Mouse (Mus musculus) forebrain, embryonic 15.5 days (tissue): ENCODE data around the gene Rnf220. TPM values are rescaled to one million over a fixed set of nuclear protein-coding genes. Genes with fewer than 3 reads are reported as not detected.

ENCODE experiments used
- ATAC-seq: fragments of 200-750 bp; cut with Nextera tagmentation; replicated peaks from 2 replicates; pipeline ENCODE4 v1.8.0; 2017; ENCODE audit warnings: mild to moderate bottlenecking, moderate TSS enrichment, moderate library complexity
- H3K27ac ChIP-seq: fragments of 300-500 bp; sonication (generic); replicated peaks from 2 replicates; pipeline ENCODE4 v1.5.1; 2015; ENCODE audit warnings: mild to moderate bottlenecking, inconsistent platforms
- H3K27me3 ChIP-seq: fragments of 300-500 bp; sonication (generic); 2 replicates; pipeline ENCODE4 v1.6.1; 2015; ENCODE audit warnings: inconsistent platforms
- H3K36me3 ChIP-seq: fragments of 300-500 bp; sonication (generic); 2 replicates; pipeline ENCODE4 v1.6.1; 2015; ENCODE audit warnings: mild to moderate bottlenecking, inconsistent platforms
- H3K4me1 ChIP-seq: fragments of 300-500 bp; sonication (generic); 2 replicates; pipeline ENCODE4 v1.6.1; 2015; ENCODE audit warnings: inconsistent platforms
- H3K4me2 ChIP-seq: fragments of 300-500 bp; sonication (generic); replicated peaks from 2 replicates; pipeline ENCODE4 v1.6.1; 2015; ENCODE audit warnings: mild to moderate bottlenecking, inconsistent platforms
- H3K4me3 ChIP-seq: fragments of 300-500 bp; sonication (generic); 2 replicates; pipeline ENCODE4 v1.5.1; 2015; ENCODE audit warnings: mild to moderate bottlenecking, inconsistent platforms
- H3K9ac ChIP-seq: fragments of 300-500 bp; sonication (generic); replicated peaks from 2 replicates; pipeline ENCODE4 v1.6.1; 2015; ENCODE audit warnings: mild to moderate bottlenecking, inconsistent platforms
- H3K9me3 ChIP-seq: fragments of 300-500 bp; sonication (generic); 2 replicates; pipeline ENCODE4 v1.6.1; 2016; ENCODE audit warnings: inconsistent platforms
- WGBS: fragments of 180-500 bp; shearing (Covaris S2); methylation state at CpG from one replicate; pipeline ENCODE4 v1.1.7; 2015; ENCODE audit warnings: mixed read lengths; 5-methylcytosine and 5-hydroxymethylcytosine counted together
- polyA plus RNA-seq: library from polyadenylated mRNA; unstranded; fragments of >200 nt; fragmentation: Nextera tagmentation; extraction: Ambion mirVana; gene quantifications from 2 replicates; pipeline ENCODE4 v1.2.1, GENCODE M21; 2015

Rnf220 gene
- polyA plus RNA-seq, 1 experiment from 2014 or later = 128 TPM

DNA sequence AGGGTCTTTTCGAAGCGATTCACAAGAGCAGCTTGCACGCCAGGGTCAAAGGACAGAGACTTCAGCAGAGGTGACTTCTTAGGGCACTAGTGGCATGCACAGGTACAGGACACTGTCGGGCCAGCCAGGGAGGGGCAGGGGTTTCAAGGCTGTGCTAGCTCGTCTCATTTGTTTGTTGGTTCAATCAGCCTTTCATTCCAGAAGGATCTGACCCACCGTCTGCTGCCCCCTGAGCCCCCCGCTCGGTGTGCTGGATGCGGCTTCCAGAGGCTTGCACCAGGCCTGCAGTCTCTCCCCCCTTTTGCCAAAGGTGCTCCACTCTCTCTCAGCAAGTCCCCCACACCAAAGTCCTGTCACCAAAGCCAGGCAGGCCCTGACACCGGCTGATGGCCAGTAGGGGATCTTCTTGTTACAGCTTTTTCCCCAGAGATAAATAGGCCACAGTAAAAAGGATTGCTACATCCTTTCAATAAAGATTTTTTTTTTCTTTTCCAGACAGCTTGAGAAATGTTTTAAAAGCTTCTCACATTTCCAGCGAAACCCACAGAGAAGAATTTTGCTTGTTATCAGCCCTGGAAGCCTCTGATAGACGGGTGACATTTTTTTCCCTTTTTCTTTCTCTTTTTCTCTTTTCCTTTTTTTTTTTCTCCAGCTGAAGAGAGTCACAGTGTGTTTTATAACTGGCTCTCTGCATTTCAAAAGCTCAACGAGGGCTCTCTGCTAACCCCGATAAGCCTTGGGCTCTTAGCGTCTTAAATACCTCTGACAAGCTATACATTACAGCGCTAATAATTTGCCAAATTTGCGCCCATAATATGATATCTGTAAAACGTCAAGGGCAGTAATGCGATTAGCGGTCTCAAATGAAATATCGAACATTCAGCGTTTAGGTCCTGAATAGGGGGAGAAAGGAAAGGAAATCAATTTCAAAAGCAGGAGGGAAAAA lies 105.7 kb downstream of the Rnf220 start:
- peak overlapping the region; percentile 5; the same call in 1 of the 2 replicates for H3K4me2 ChIP-seq
- WGBS = 32% methylated on average over 22 of the region's 22 CpGs
- ATAC-seq = no peak

DNA sequence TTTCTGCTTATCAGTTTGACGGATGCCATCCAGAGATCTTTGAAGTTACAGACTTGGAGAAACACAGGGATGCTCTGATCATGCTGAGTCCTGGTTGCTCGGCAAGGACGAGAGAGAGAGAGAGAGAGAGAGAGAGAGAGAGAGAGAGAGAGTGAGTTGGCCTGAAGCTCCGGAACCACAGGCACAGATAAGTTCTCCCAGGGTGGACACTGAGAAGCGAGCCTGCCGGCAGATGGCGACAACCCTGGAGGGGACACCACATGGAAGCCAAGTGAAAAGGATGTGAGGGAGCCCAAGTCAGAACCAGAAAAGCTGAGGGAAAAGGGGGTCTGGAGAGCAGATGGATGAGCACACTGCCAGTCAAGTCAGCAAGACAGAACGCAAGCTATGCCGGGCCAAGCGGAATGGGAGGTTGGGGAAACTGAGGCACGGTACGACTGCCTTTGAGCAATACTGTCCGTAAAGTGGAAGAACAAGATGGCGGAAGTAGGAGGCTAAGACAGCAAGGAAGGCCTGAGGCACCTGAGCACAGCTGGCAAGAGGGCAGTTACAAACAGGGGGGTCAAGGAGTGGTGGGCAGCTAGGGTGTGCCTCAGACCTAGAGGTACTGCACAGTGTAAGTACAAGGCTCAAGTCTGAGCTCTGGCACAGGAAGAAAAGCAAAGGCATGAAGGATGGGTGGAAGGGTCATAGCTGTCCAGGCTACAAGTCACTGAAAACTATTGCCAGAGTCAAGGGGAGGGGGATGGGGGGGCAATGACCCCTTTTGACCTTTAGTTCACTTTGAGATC lies 107.4 kb downstream of the Rnf220 start:
- ATAC-seq = no peak
- Histone ChIP-seq H3K9me3 (no peaks in the 10 kb centered on the region), H3K36me3 (no peaks in the 10 kb centered on the region), H3K27me3 (no peaks in the 10 kb centered on the region), H3K4me1 (peaks cover 19% of the 10 kb centered on the region), H3K4me3 (no peak overlapping the region), H3K27ac (no peak overlapping the region), H3K9ac (no peak overlapping the region), H3K4me2 (no peak overlapping the region)
- 90% methylated on average over 14 of the region's 14 CpGs for WGBS

More for the DNA sequence above, 105.7 kb downstream of the Rnf220 start:
- Histone ChIP-seq H3K27me3 (no peaks in the 10 kb centered on the region), H3K9me3 (no peaks in the 10 kb centered on the region), H3K4me3 (no peak overlapping the region), H3K27ac (0 out of 2 replicates have a peak overlapping the region, but pooled peaks have one; percentile 11), H3K4me1 (peaks cover 19% of the 10 kb centered on the region), H3K9ac (no peak overlapping the region; the same call in 1 of the 2 replicates), H3K36me3 (no peaks in the 10 kb centered on the region)

DNA sequence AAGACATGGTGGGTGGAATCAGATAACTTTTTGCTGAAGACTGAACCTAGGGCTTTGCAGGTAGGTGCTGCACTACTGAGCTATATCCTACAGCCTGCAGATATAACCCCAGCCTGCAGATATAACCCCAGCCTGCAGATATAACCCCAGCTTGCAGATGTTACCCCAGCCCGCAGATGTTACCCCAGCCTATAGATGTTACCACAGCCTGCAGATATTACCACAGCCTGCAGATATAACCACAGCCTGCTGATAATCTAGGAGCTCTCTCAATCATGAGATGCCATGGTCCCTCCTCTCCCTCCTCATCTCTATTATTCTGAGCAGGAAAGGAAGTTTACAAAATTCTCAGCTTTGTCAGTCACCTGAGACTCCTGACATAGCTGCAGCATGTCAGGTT lies 111.6 kb downstream of the Rnf220 start:
- no peaks in the 10 kb centered on the region for H3K27me3 ChIP-seq
- no peaks in the 10 kb centered on the region for H3K36me3 ChIP-seq
- peaks cover 4% of the 10 kb centered on the region for H3K4me1 ChIP-seq
- H3K4me2 ChIP-seq = no peak overlapping the region
- H3K9me3 ChIP-seq = no peaks in the 10 kb centered on the region
- no peak overlapping the region for H3K9ac ChIP-seq
- H3K4me3 ChIP-seq = no peak overlapping the region
- no peak for ATAC-seq
- H3K27ac ChIP-seq = no peak overlapping the region
- WGBS = 97% methylated on average over 1 of the region's 1 CpGs

DNA sequence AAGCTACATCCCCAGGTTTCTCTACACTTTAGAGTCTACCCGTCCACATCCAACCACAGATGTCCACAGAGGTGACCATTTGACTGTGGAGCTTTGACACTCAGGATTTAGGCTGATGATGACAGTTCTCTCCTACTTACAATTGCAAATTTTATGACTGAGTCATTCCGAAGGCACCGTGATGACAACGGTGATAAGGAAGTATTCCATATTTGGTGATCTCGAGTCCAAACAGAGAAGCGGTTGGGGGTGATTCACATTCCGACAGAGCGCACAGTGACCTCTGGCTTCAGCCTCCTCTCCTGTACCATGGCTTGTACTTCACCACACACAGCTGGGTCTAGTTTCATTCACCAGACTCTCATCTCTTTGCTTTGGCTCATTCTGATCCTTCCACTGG lies 115.0 kb downstream of the Rnf220 start:
- no peak for ATAC-seq
- H3K4me3 ChIP-seq = no peak overlapping the region
- H3K4me1 ChIP-seq = peaks cover 15% of the 10 kb centered on the region
- H3K4me2 ChIP-seq = no peak overlapping the region
- 94% methylated on average over 8 of the region's 8 CpGs for WGBS
- H3K9me3 ChIP-seq = no peaks in the 10 kb centered on the region
- no peaks in the 10 kb centered on the region for H3K27me3 ChIP-seq
- H3K9ac ChIP-seq = no peak overlapping the region
- H3K27ac ChIP-seq = no peak overlapping the region
- H3K36me3 ChIP-seq = no peaks in the 10 kb centered on the region

DNA sequence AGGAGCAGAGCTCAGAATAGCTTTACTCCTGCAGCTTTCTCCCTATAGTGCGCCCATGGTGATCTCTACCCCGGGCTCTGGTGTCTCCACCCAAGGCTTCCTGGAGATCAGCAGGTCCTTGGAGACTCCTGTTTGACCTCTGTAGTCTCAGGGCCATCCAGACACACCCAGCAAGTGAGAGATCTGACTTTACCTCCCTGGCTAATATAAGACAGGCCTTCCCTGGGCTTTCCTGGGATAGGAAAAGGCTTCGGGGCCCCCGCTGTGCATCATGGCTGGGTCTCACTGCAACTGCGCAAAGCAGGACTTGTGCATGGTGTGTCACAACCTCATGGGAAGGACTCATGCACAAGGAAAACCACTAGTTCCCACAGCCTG lies 116.3 kb downstream of the Rnf220 start:
- peak overlapping the region; percentile 23; the same call in 1 of the 2 replicates for H3K27ac ChIP-seq
- H3K4me1 ChIP-seq = peaks cover 15% of the 10 kb centered on the region
- H3K36me3 ChIP-seq = no peaks in the 10 kb centered on the region
- peak; percentile 29; the same call in 1 of the 2 replicates for ATAC-seq
- no peak overlapping the region for H3K4me3 ChIP-seq
- no peak overlapping the region; the same call in 1 of the 2 replicates for H3K9ac ChIP-seq
- no peaks in the 10 kb centered on the region for H3K27me3 ChIP-seq
- no peak overlapping the region for H3K4me2 ChIP-seq
- WGBS = 95% methylated on average over 5 of the region's 5 CpGs
- no peaks in the 10 kb centered on the region for H3K9me3 ChIP-seq

DNA sequence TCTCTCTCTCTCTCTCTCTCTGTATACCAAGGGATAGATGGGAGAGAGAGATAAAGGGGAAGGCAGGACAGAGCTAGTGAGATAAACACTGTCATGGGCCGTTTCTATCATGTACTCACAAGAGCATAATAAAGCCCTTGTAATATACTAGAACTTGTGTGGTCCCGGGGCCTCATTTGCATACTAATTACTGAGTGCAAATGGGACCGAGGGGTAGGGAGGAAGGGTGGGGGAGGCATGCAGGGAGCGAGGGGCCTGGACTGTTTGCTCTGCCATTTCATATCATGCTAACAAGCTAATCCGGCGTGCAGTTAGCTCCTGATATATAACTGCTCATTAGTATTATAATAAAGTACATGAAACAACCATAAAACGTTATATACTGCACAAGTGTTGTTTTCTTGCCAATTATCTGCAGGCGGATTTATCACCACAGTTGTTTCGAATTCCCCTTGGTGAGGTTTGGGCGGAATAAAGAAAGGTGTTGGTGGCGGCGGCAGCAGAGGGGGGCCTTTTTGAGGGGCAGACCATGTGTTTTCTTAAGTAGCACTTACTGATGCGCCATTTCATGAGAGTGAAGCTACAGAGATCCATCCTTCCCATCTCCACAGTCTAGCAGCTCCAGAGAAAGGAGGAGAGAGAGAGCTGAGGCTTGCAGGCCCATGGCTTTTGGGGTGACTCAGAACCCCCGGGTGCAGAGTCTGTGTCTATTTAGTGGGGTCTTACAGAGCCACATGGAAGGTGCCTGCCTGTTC lies 116.9 kb downstream of the Rnf220 start:
- Histone ChIP-seq H3K4me2 (0 out of 2 replicates have a peak overlapping the region, but pooled peaks have one; percentile 5), H3K27me3 (no peaks in the 10 kb centered on the region), H3K36me3 (no peaks in the 10 kb centered on the region), H3K4me3 (no peak overlapping the region), H3K27ac (peak overlapping the region; percentile 23; the same call in 1 of the 2 replicates), H3K4me1 (peaks cover 15% of the 10 kb centered on the region), H3K9me3 (no peaks in the 10 kb centered on the region), H3K9ac (no peak overlapping the region; the same call in 1 of the 2 replicates)
- ATAC-seq = peak; percentile 85
- WGBS = 15% methylated on average over 14 of the region's 14 CpGs

DNA sequence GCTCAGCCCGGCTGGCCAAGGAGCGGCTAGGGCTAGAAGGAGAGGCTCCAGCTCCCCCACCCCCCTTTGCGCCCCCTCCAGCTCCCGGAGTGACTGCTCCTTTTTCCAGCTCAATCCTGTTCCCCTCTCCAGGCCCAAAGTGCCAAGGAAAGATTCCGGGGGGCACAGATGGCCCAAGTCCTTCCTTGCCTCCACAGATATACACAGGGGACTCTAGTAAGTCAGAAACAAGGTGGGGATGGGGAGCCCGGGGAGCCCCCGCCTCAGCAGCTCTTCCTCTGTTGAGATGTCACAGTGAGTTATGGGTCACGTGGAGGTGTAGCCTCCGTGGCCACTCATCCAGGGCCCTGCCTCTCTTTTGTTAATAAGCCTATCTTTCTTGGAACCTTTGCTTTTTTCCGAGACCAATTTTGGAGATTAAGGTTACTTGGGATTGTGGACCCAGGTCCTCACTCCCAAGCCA lies 122.7 kb downstream of the Rnf220 start:
- Histone ChIP-seq H3K27ac (0 out of 2 replicates have a peak overlapping the region, but pooled peaks have one; percentile 12), H3K9me3 (no peaks in the 10 kb centered on the region), H3K36me3 (no peaks in the 10 kb centered on the region), H3K4me1 (peaks cover 22% of the 10 kb centered on the region), H3K27me3 (no peaks in the 10 kb centered on the region), H3K4me3 (peak overlapping the region; percentile 20; the same call in 1 of the 2 replicates), H3K4me2 (peak overlapping the region; percentile 39), H3K9ac (0 out of 2 replicates have a peak overlapping the region, but pooled peaks have one; percentile 17)
- 15% methylated on average over 10 of the region's 10 CpGs for WGBS
- no peak; the same call in 1 of the 2 replicates for ATAC-seq

DNA sequence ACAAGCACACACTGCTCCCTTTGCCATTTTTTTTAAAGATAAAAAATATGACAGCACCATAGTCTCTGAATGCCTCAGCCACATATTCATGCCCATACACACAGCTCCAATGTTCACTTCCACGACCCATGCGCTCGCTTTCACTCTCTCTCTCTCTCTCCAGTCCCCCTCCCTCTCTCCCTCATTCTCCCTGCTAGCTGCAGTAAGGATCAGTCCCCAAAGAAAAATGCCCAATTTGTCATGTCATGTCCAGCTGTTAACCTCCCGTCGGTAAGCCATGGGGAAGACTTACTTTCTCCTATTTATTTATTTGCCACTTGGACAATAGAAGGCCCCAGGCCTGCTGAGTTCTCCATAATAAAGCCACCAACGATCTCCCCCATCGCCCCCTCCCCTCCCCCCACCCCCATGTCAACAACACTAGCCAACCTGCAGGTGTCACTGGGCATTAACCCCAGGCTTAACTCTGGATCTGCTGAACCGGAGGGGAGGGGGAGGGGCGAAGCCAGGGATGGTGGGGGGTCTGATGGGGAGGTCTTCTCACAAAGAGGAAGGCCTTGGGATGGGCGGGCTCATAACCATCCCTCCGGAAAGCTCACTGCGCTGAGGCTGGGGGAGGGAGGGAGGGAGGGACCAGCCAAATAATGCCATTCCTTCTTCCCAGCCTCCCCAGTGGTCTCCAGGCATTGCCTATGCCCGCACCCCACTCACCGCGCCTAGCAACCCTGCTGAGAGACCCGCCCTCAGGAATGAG lies 123.4 kb downstream of the Rnf220 start:
- no peaks in the 10 kb centered on the region for H3K27me3 ChIP-seq
- peak overlapping the region; percentile 39 for H3K4me2 ChIP-seq
- 0 out of 2 replicates have a peak overlapping the region, but pooled peaks have one; percentile 12 for H3K27ac ChIP-seq
- WGBS = 3% methylated on average over 12 of the region's 16 CpGs
- H3K4me3 ChIP-seq = peak overlapping the region; percentile 20
- H3K9me3 ChIP-seq = no peaks in the 10 kb centered on the region
- peaks cover 22% of the 10 kb centered on the region for H3K4me1 ChIP-seq
- 0 out of 2 replicates have a peak overlapping the region, but pooled peaks have one; percentile 17 for H3K9ac ChIP-seq
- H3K36me3 ChIP-seq = no peaks in the 10 kb centered on the region
- peak; percentile 86 for ATAC-seq

DNA sequence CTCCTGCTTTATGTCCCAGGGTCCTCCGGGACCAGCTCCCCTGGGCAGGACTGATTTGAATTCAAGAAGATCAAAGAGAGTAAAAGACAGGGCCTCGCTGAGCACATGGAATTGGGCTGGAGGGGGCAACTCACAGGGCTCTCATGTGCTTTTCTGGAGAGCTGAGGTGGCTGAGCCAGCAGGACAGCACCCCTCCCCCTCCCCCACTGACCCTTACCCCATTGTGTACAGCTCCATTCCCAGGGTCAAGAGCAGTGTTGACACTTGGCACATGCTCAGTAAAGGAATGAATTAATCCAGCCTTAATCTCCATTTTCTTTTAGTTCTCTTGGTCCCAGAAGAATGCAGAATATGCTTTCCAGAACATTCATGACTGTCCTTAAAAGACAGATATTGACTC lies 125.0 kb downstream of the Rnf220 start:
- ATAC-seq = no peak
- no peak overlapping the region for H3K9ac ChIP-seq
- 18% methylated on average over 2 of the region's 2 CpGs for WGBS
- no peaks in the 10 kb centered on the region for H3K36me3 ChIP-seq
- no peak overlapping the region for H3K27ac ChIP-seq
- H3K4me3 ChIP-seq = no peak overlapping the region
- H3K4me2 ChIP-seq = no peak overlapping the region
- H3K9me3 ChIP-seq = no peaks in the 10 kb centered on the region
- peaks cover 26% of the 10 kb centered on the region for H3K4me1 ChIP-seq
- H3K27me3 ChIP-seq = no peaks in the 10 kb centered on the region

DNA sequence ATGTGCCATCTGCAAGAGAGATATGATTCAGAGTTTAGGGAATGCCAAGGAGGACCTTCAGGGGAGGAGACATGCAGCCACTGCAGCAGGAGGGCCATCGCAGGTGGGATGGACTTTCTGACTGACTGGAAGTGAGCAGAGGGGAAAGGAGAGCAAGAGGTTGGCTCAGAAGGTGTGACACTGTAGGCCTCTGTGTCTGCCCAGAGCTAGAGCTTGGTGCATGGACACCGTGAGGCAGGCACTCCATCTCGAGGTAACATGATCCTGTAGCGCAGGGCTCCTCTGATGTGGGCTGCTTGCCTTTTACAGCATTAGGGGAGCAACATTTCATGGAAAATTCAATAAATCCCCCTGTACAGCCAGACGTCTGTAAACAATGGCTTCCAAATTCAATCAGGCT lies 126.5 kb downstream of the Rnf220 start:
- Histone ChIP-seq H3K4me1 (peaks cover 26% of the 10 kb centered on the region), H3K9ac (no peak overlapping the region), H3K27ac (no peak overlapping the region), H3K9me3 (no peaks in the 10 kb centered on the region), H3K36me3 (no peaks in the 10 kb centered on the region), H3K4me3 (no peak overlapping the region), H3K27me3 (no peaks in the 10 kb centered on the region), H3K4me2 (no peak overlapping the region)
- WGBS = 57% methylated on average over 5 of the region's 5 CpGs
- no peak for ATAC-seq

DNA sequence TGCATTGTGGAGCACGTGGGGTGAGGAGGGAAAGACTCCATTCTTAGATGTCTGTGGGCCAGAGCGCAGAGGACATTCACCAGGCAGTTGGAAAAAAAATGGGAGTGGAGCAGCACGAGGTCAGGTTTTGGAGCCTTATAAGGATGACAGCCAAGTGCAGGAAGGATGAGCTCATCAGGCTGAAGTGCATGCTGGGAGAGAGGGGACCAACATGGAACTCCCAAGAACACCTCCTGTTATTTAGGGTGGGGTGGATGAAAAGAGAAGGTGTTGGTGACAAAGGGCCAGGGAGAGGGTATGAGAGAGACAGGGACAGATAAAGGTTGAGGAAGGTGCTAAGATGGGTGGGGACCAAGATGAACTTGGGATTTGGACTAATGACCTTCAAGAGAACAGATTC lies 127.3 kb downstream of the Rnf220 start:
- WGBS = 88% methylated on average over 3 of the region's 3 CpGs

More for the DNA sequence above, 127.3 kb downstream of the Rnf220 start:
- no peak overlapping the region for H3K27ac ChIP-seq
- H3K4me2 ChIP-seq = no peak overlapping the region
- H3K4me3 ChIP-seq = no peak overlapping the region
- ATAC-seq = no peak
- peaks cover 23% of the 10 kb centered on the region for H3K4me1 ChIP-seq
- no peaks in the 10 kb centered on the region for H3K36me3 ChIP-seq
- H3K9ac ChIP-seq = no peak overlapping the region
- H3K27me3 ChIP-seq = no peaks in the 10 kb centered on the region
- no peaks in the 10 kb centered on the region for H3K9me3 ChIP-seq
